Mouse (Mus musculus) myocyte (in vitro differentiated cells): ENCODE measurements around the gene Rnf182. TPM values are rescaled to one million over a fixed set of nuclear protein-coding genes. Genes with fewer than 3 reads are reported as not detected.

Experiments
- H3K27me3 ChIP-seq: one replicate; pipeline ENCODE4 v1.6.1; 2011; ENCODE audit not compliant: control insufficient read depth, insufficient read depth, insufficient read length
- H3K36me3 ChIP-seq: one replicate; pipeline ENCODE4 v1.6.1; 2011; ENCODE audit not compliant: control insufficient read depth, insufficient read depth
- H3K4me2 ChIP-seq: one replicate; pipeline ENCODE4 v1.6.1; 2011; ENCODE audit warnings: low read depth, control low read depth
- H3K4me3 ChIP-seq: one replicate; pipeline ENCODE4 v1.5.1; 2011; ENCODE audit warnings: mild to moderate bottlenecking, control low read depth, moderate library complexity
- H3K79me2 ChIP-seq: one replicate; pipeline ENCODE4 v1.6.1; 2011; ENCODE audit not compliant: control insufficient read depth, insufficient read depth
- H3ac ChIP-seq: one replicate; pipeline ENCODE4 v1.6.1; 2011; ENCODE audit not compliant: control insufficient read depth, insufficient read length
- CEBPB ChIP-seq: IDR thresholded peaks from 2 replicates; pipeline ENCODE4 v1.6.1; 2011; ENCODE audit warnings: mild to moderate bottlenecking, moderate library complexity; ENCODE audit not compliant: poor library complexity, insufficient read depth, severe bottlenecking
- E2F4 ChIP-seq: IDR thresholded peaks from one replicate; pipeline ENCODE4 v1.6.1; 2011; ENCODE audit warnings: mild to moderate bottlenecking, control low read depth, moderate library complexity; ENCODE audit not compliant: insufficient read depth
- MYOD1 ChIP-seq, 3 experiments: IDR thresholded peaks; one replicate each; pipeline ENCODE4 v1.6.1; 2011; ENCODE audit warnings: control low read depth in 2 of 3, low read depth in 2 of 3, mild to moderate bottlenecking in 2 of 3, moderate library complexity in 1 of 3; ENCODE audit not compliant: insufficient read length in 2 of 3, control insufficient read depth in 1 of 3
- MYOG ChIP-seq, 3 experiments: IDR thresholded peaks; one replicate each; pipeline ENCODE4 v1.6.1; 2011; ENCODE audit warnings: control low read depth in 2 of 3, low read depth in 2 of 3, mild to moderate bottlenecking in 2 of 3; ENCODE audit not compliant: insufficient read length in 2 of 3, control insufficient read depth in 1 of 3, insufficient read depth in 1 of 3
- POLR2A ChIP-seq: IDR thresholded peaks from one replicate; pipeline ENCODE4 v1.6.1; 2011; ENCODE audit warnings: low read depth, mild to moderate bottlenecking, control low read depth, moderate library complexity; ENCODE audit not compliant: insufficient read length
- REST ChIP-seq: IDR thresholded peaks from one replicate; pipeline ENCODE4 v1.6.1; 2011; ENCODE audit warnings: mild to moderate bottlenecking, control low read depth, moderate library complexity; ENCODE audit not compliant: insufficient read depth, insufficient read length
- SRF ChIP-seq: IDR thresholded peaks from one replicate; pipeline ENCODE4 v1.6.1; 2011; ENCODE audit warnings: low read depth; ENCODE audit not compliant: control insufficient read depth, insufficient read length
- TCF12 ChIP-seq: IDR thresholded peaks from one replicate; pipeline ENCODE4 v1.6.1; 2011; ENCODE audit warnings: mild to moderate bottlenecking, control low read depth; ENCODE audit not compliant: poor library complexity, insufficient read depth, severe bottlenecking
- TCF3 ChIP-seq: IDR thresholded peaks from one replicate; pipeline ENCODE4 v1.6.1; 2011; ENCODE audit warnings: low read depth, control low read depth; ENCODE audit not compliant: insufficient read length
- USF1 ChIP-seq: IDR thresholded peaks from one replicate; pipeline ENCODE4 v1.6.1; 2011; ENCODE audit warnings: low read depth, mild to moderate bottlenecking, control low read depth, moderate library complexity
- polyA plus RNA-seq: library from polyadenylated mRNA; unstranded; fragments of >200 nt; fragmentation: generic; extraction: Trizol; gene quantifications from one replicate; pipeline ENCODE4 v1.2.1, GENCODE M21; 2012; ENCODE audit warnings: missing spikeins

Rnf182 gene
- polyA plus RNA-seq, 1 experiment, result not detected

DNA sequence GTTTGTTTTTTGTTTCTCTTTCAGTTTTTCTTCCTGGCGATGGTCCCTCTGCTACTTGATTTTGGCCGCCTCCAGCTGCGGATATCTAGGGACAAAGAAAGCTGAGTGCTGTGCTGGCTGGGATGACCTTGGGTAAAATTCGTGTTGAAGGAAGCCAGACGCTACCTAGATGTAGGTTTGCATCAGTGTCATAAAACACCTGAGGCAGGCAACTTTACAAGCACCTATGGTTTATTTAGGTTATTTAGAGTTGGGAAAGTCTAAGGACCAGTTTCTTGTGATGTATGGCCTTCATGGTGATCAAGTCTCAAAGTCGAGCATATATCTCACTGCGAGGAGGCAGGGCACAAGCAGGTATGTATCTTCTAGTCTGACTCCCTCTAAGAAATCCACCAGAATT lies 102.7 kb downstream of the Rnf182 start:
- no peaks in the 10 kb centered on the region for H3K79me2 ChIP-seq
- H3K4me2 ChIP-seq, result no peak overlapping the region
- no peak overlapping the region for H3ac ChIP-seq
- TF ChIP-seq USF1 (no peak), TCF12 (no peak), POLR2A (no peak), TCF3 (no peak), CEBPB (no peak), MYOG (IDR thresholded peaks at IDR 0.05; ENCODE audit: control insufficient read depth in 1 of 3, insufficient read depth in 1 of 3, insufficient read length in 2 of 3, low read depth in 2 of 3) (no peak), MYOD1 (IDR thresholded peaks at IDR 0.05; ENCODE audit: control insufficient read depth in 1 of 3, insufficient read length in 2 of 3, low read depth in 2 of 3) (no peak)
- H3K27me3 ChIP-seq, result peaks cover 4% of the 10 kb centered on the region
- no peak overlapping the region for H3K4me3 ChIP-seq
- H3K36me3 ChIP-seq, result no peaks in the 10 kb centered on the region

GRCm38 (mm10) chr13:43720496-43720895 lies 105.0 kb downstream of the Rnf182 start:
- Histone ChIP-seq H3K27me3 (no peaks in the 10 kb centered on the region), H3K4me2 (no peak overlapping the region), H3K4me3 (no peak overlapping the region), H3K36me3 (no peaks in the 10 kb centered on the region), H3K79me2 (no peaks in the 10 kb centered on the region), H3ac (no peak overlapping the region)
- TF ChIP-seq E2F4 (no peak), TCF12 (no peak), TCF3 (no peak), USF1 (no peak), CEBPB (no peak), SRF (no peak), REST (no peak)

Other genes with a start within 250 kb of the Rnf182 start
- gene Nol7, start 217.3 kb upstream of the Rnf182 start, polyA plus RNA-seq, result 87.8 TPM
- 23.1 TPM for gene Ranbp9, start 134.4 kb upstream of the Rnf182 start, polyA plus RNA-seq
- 5.7 TPM for gene Mcur1, start 55.5 kb upstream of the Rnf182 start, polyA plus RNA-seq
- not detected for gene Cd83, start 169.1 kb downstream of the Rnf182 start, polyA plus RNA-seq